In the genomic region with DNA sequence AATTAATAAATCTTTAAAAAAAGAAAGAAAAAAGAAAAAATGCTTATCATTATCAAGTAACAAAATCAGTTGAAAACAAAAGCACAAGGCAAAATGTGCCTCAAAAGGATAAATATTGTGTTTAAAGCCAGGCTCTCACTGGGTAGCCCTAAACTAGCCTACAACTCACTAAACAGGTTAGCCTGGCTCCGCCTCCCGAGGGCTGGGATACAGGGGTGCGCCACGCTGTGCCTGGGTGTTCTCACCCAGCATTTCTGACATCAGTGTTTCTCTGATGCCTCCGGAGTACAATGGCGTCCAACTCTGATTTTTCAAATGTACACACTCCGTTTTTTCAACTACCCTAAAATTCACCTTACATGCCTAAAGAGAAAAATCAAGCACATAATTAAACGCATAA, we compare ENCODE assay signal across 28 mouse cellular contexts. TPM values are rescaled to one million over a fixed set of nuclear protein-coding genes. Genes with fewer than 3 reads are reported as not detected.
DNase-seq lines count a peak whose midpoint lies in the region; ATAC-seq and TF ChIP-seq lines count a peak whose summit lies in the region.
"Had no signal": no experiment of that assay in that cellular context is flagged by ENCODE, and none has a peak within 500 bp of the region (broad histone marks: within the 10 kb centered on the region; RNA-seq: fewer than 3 reads in every experiment).

No protein-coding gene starts in this region.

- no peak overlapping the region for H3K4me3 ChIP-seq in liver, embryonic 12.5 days
- no peak overlapping the region for H3K4me3 ChIP-seq in liver, postnatal 0 days (ENCODE audit: low read depth, low read length)
- H3K4me3 ChIP-seq in stomach, embryonic 14.5 days (ENCODE audit: low read depth, low read length), result no peak overlapping the region
- H3K4me3 ChIP-seq: embryonic facial prominence, embryonic 13.5 days; erythroblast, embryonic 14.5 days; heart, embryonic 13.5 days; kidney, embryonic 15.5 days; layer of hippocampus, adult 2 months; left cerebral cortex, adult 2 months; limb, embryonic 13.5 days; midbrain, embryonic 12.5 days; myocyte; neural tube, embryonic 12.5 days had no signal

- TF ChIP-seq EP300 in liver, postnatal 0 days (IDR thresholded peaks at IDR 0.05; ENCODE audit: low read depth), result no peak

- intact Hi-C loops in left cerebral cortex, postnatal 14 days (cut with DNase I), result no loop called here

- H3K4me1 ChIP-seq in liver, embryonic 12.5 days, result peaks cover 88% of the 10 kb centered on the region
- H3K4me1 ChIP-seq in liver, postnatal 0 days (ENCODE audit: insufficient read depth), result peaks cover 31% of the 10 kb centered on the region
- 0 out of 2 replicates have a peak, but pooled peaks cover 2% of the 10 kb centered on the region for H3K4me1 ChIP-seq in stomach, embryonic 14.5 days (ENCODE audit: control insufficient read depth, insufficient read depth, low read length)
- H3K4me1 ChIP-seq: neural tube, embryonic 12.5 days had no signal

- H3K36me3 ChIP-seq in liver, embryonic 12.5 days, result no peaks in the 10 kb centered on the region; the same call in 1 of the 2 replicates
- no peaks in the 10 kb centered on the region for H3K36me3 ChIP-seq in liver, postnatal 0 days (replicated peaks; ENCODE audit: insufficient read depth, low read length)
- H3K36me3 ChIP-seq in stomach, embryonic 14.5 days (ENCODE audit: control insufficient read depth, insufficient read depth, low read length), result no peaks in the 10 kb centered on the region
- H3K36me3 ChIP-seq: embryonic facial prominence, embryonic 13.5 days; heart, embryonic 13.5 days; kidney, embryonic 15.5 days; limb, embryonic 13.5 days; midbrain, embryonic 12.5 days; neural tube, embryonic 12.5 days had no signal

- TF ChIP-seq CTCF in liver, postnatal 0 days (IDR thresholded peaks at IDR 0.05; ENCODE audit: low read depth), result no peak

- no peaks in the 10 kb centered on the region for H3K27me3 ChIP-seq in liver, embryonic 12.5 days (replicated peaks)
- H3K27me3 ChIP-seq in liver, postnatal 0 days (ENCODE audit: insufficient read depth, low read length), result no peaks in the 10 kb centered on the region
- no peaks in the 10 kb centered on the region for H3K27me3 ChIP-seq in stomach, embryonic 14.5 days (ENCODE audit: control insufficient read depth, insufficient read depth, low read length)
- H3K27me3 ChIP-seq: embryonic facial prominence, embryonic 13.5 days; heart, embryonic 13.5 days; kidney, embryonic 15.5 days; limb, embryonic 13.5 days; megakaryocyte, embryonic 14.5 days; midbrain, embryonic 12.5 days; neural tube, embryonic 12.5 days had no signal

- H3K9me3 ChIP-seq in liver, embryonic 12.5 days (replicated peaks), result no peaks in the 10 kb centered on the region; the same call in 1 of the 2 replicates
- no peaks in the 10 kb centered on the region for H3K9me3 ChIP-seq in liver, postnatal 0 days (ENCODE audit: low read length)
- H3K9me3 ChIP-seq in stomach, embryonic 14.5 days (ENCODE audit: control insufficient read depth, low read depth, low read length), result no peaks in the 10 kb centered on the region
- H3K9me3 ChIP-seq: embryonic facial prominence, embryonic 13.5 days; heart, embryonic 13.5 days; kidney, embryonic 15.5 days; limb, embryonic 13.5 days; megakaryocyte, embryonic 14.5 days; midbrain, embryonic 12.5 days; neural tube, embryonic 12.5 days had no signal

- no peak overlapping the region for H3K4me2 ChIP-seq in liver, embryonic 12.5 days
- H3K4me2 ChIP-seq in liver, postnatal 0 days (ENCODE audit: low read depth, low read length), result no peak overlapping the region
- no peak overlapping the region for H3K4me2 ChIP-seq in stomach, embryonic 14.5 days (replicated peaks; ENCODE audit: low read depth, low read length)
- H3K4me2 ChIP-seq: embryonic facial prominence, embryonic 13.5 days; heart, embryonic 13.5 days; hindbrain, embryonic 14.5 days; kidney, embryonic 15.5 days; limb, embryonic 13.5 days; midbrain, embryonic 12.5 days; neural tube, embryonic 12.5 days had no signal

- 0 out of 2 replicates have a peak overlapping the region, but pooled peaks have one; percentile 83 for H3K27ac ChIP-seq in liver, embryonic 12.5 days
- no peak overlapping the region for H3K27ac ChIP-seq in liver, postnatal 0 days (ENCODE audit: low read depth)
- no peak overlapping the region for H3K27ac ChIP-seq in stomach, embryonic 14.5 days (ENCODE audit: low read length)
- H3K27ac ChIP-seq: embryonic facial prominence, embryonic 13.5 days; heart, embryonic 13.5 days; hindbrain, embryonic 14.5 days; kidney, embryonic 15.5 days; layer of hippocampus, adult 2 months; left cerebral cortex, adult 2 months; liver, embryonic 14.5 days; midbrain, embryonic 12.5 days; neural tube, embryonic 12.5 days had no signal

- no peak for DNase-seq in liver, postnatal 0 days
- DNase-seq in urinary bladder, postnatal 14 days (ENCODE audit: low spot score), result peak; percentile 71
- no peak for DNase-seq in urinary bladder, adult 2 months (ENCODE audit: low spot score)
- DNase-seq in left cerebral cortex, postnatal 14 days (ENCODE audit: low spot score in 2 of 2), result no peak
- no peak for DNase-seq in ovary, postnatal 10 days (ENCODE audit: low spot score)
- DNase-seq: adrenal gland, postnatal 14 days; embryo, embryonic 11 days; gastrocnemius, postnatal 10 days; heart, postnatal 10 days; kidney, adult 18-20 months; thymus, adult 2 months; thymus, postnatal 36 days had no signal

- WGBS in liver, embryonic 12.5 days (ENCODE audit: insufficient replicate concordance), result 83% methylated on average over 8 of the region's 8 CpGs
- WGBS in liver, postnatal 0 days (ENCODE audit: insufficient replicate concordance), result 86% methylated on average over 8 of the region's 8 CpGs
- WGBS in stomach, embryonic 14.5 days, result 80% methylated on average over 8 of the region's 8 CpGs

- no peak for ATAC-seq in liver, embryonic 12.5 days
- ATAC-seq in liver, postnatal 0 days, result no peak
- 0 out of 2 replicates have a peak, but pooled peaks have one; percentile 65 for ATAC-seq in stomach, embryonic 14.5 days (ENCODE audit: insufficient number of reproducible peaks, insufficient read depth, low FRiP score, low read depth)
- ATAC-seq: CD4-positive, CD25-positive, alpha-beta regulatory T cell, adult 4 months had no signal

- H3K9ac ChIP-seq in liver, embryonic 12.5 days, result no peak overlapping the region
- H3K9ac ChIP-seq in liver, postnatal 0 days (replicated peaks), result no peak overlapping the region
- no peak overlapping the region for H3K9ac ChIP-seq in stomach, embryonic 14.5 days (replicated peaks; ENCODE audit: low read depth, low read length)
- H3K9ac ChIP-seq: embryonic facial prominence, embryonic 13.5 days; heart, embryonic 13.5 days; hindbrain, embryonic 14.5 days; kidney, embryonic 15.5 days; limb, embryonic 13.5 days; liver, embryonic 14.5 days; midbrain, embryonic 12.5 days; neural tube, embryonic 12.5 days had no signal

RNA-seq across cellular contexts. Expression of gene Scamp1, which starts 24.7 kb away (rescaled TPM):
- polyA plus RNA-seq in liver, embryonic 12.5 days (2016; fragmentation: Nextera tagmentation; extraction: Ambion mirVana), result 11.7 TPM in 2 replicates
- polyA plus RNA-seq in liver, postnatal 0 days (2015; fragmentation: Nextera tagmentation; extraction: Ambion mirVana), result 12.0 and 13.8 TPM in 2 replicates
- 36.3 and 39.0 TPM in 2 replicates for polyA plus RNA-seq in urinary bladder, adult 2 months (2012; rRNA removed)
- 36.5 and 39.1 TPM in 2 replicates for polyA plus RNA-seq in stomach, embryonic 14.5 days (2014; fragmentation: Nextera tagmentation; extraction: Ambion mirVana)
- total RNA-seq in left cerebral cortex, postnatal 14 days (2021), result 100 to 1,000 TPM; 162 to 187 TPM
